Mouse (Mus musculus): ENCODE measurements at regions not wholly inside any gene's neighbourhood (a gene's known extent, or its start where the extent isn't known, plus 50 kb on each side); places are given as distances from the start of the nearest gene placed in this dataset.

DNA sequence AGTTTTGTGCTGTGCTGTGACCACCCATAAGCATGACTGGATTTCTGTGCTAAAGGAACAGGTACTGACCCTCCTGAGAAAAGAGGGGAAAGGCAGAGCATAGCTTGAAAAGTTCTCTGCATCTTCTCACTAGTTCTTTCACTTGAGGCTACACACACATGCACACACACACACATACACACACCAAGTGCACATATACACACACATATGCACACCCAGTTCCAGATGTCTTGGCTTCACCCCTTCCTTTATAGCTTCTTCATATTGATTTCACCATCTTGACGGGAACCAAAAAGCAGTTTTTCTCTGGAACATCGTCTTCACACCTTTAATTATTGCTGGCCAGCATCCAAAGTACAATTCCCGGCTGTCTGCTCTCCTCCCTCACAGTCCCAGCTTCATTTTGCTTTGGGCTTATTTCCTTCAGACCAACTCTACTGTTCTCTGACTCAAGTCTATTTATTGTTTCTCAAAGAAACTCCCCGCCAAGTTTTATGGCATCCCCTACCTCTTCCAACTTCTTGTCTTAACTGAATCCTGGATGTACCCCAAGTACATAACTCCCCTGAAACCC, 160.2 kb upstream of the Ptgfr start:
- TF ChIP-seq CTCF (IDR thresholded peaks at IDR 0.05; ENCODE audit: low read depth, low read length) (no peak), POLR2A (IDR thresholded peaks at IDR 0.05; ENCODE audit: insufficient read depth, low read length) (no peak), EP300 (IDR thresholded peaks at IDR 0.05; ENCODE audit: insufficient read depth, low read depth, low read length) (no peak)
- Histone ChIP-seq H3K4me3 (ENCODE audit: low read depth, low read length) (no peak overlapping the region), H3K27ac (ENCODE audit: insufficient read depth, low read length) (no peak overlapping the region), H3K9me3 (replicated peaks; ENCODE audit: control insufficient read depth, insufficient read depth, low read length, poor library complexity, severe bottlenecking) (no peaks in the 10 kb centered on the region), H3K4me1 (ENCODE audit: control insufficient read depth, insufficient read depth, low read length) (no peaks in the 10 kb centered on the region), H3K36me3 (ENCODE audit: control insufficient read depth, insufficient read depth, low read length, poor library complexity, severe bottlenecking) (no peaks in the 10 kb centered on the region), H3K9ac (ENCODE audit: low read depth, poor library complexity, severe bottlenecking) (no peak overlapping the region), H3K27me3 (ENCODE audit: control insufficient read depth, insufficient read depth, low read length, poor library complexity, severe bottlenecking) (no peaks in the 10 kb centered on the region)

- Histone ChIP-seq H3K4me3 (ENCODE audit: low read depth, low read length) (no peak overlapping the region), H3K4me1 (ENCODE audit: control insufficient read depth, insufficient read depth, low read length) (no peaks in the 10 kb centered on the region), H3K36me3 (ENCODE audit: control insufficient read depth, insufficient read depth, low read length, poor library complexity, severe bottlenecking) (no peaks in the 10 kb centered on the region), H3K9ac (ENCODE audit: low read depth, poor library complexity, severe bottlenecking) (no peak overlapping the region), H3K9me3 (replicated peaks; ENCODE audit: control insufficient read depth, insufficient read depth, low read length, poor library complexity, severe bottlenecking) (no peaks in the 10 kb centered on the region), H3K27me3 (ENCODE audit: control insufficient read depth, insufficient read depth, low read length, poor library complexity, severe bottlenecking) (no peaks in the 10 kb centered on the region), H3K27ac (ENCODE audit: insufficient read depth, low read length) (no peak overlapping the region)
- no peak for TF ChIP-seq POLR2A (IDR thresholded peaks at IDR 0.05; ENCODE audit: insufficient read depth, low read length)
- no peak for TF ChIP-seq CTCF (IDR thresholded peaks at IDR 0.05; ENCODE audit: low read depth, low read length)
- TF ChIP-seq EP300 (IDR thresholded peaks at IDR 0.05; ENCODE audit: insufficient read depth, low read depth, low read length): no peak
These were observed 159.7 kb upstream of the Ptgfr start for GRCm38 (mm10) chr3:151997111-151997510.

- Histone ChIP-seq H3K27me3 (ENCODE audit: control insufficient read depth, insufficient read depth, low read length, poor library complexity, severe bottlenecking) (no peaks in the 10 kb centered on the region), H3K4me3 (ENCODE audit: low read depth, low read length) (no peak overlapping the region), H3K36me3 (ENCODE audit: control insufficient read depth, insufficient read depth, low read length, poor library complexity, severe bottlenecking) (no peaks in the 10 kb centered on the region), H3K27ac (ENCODE audit: insufficient read depth, low read length) (no peak overlapping the region), H3K4me1 (ENCODE audit: control insufficient read depth, insufficient read depth, low read length) (no peaks in the 10 kb centered on the region), H3K9ac (ENCODE audit: low read depth, poor library complexity, severe bottlenecking) (no peak overlapping the region), H3K9me3 (replicated peaks; ENCODE audit: control insufficient read depth, insufficient read depth, low read length, poor library complexity, severe bottlenecking) (no peaks in the 10 kb centered on the region)
- TF ChIP-seq CTCF (IDR thresholded peaks at IDR 0.05; ENCODE audit: low read depth, low read length) (no peak), POLR2A (IDR thresholded peaks at IDR 0.05; ENCODE audit: insufficient read depth, low read length) (no peak), EP300 (IDR thresholded peaks at IDR 0.05; ENCODE audit: insufficient read depth, low read depth, low read length) (no peak)
These were observed 150.8 kb upstream of the Ptgfr start for GRCm38 (mm10) chr3:151988221-151988620.

GRCm38 (mm10) chr3:151978136-151978535, 140.7 kb upstream of the Ptgfr start:
- Histone ChIP-seq H3K4me1 (ENCODE audit: control insufficient read depth, insufficient read depth, low read length) (no peaks in the 10 kb centered on the region), H3K9me3 (replicated peaks; ENCODE audit: control insufficient read depth, insufficient read depth, low read length, poor library complexity, severe bottlenecking) (no peaks in the 10 kb centered on the region), H3K27me3 (ENCODE audit: control insufficient read depth, insufficient read depth, low read length, poor library complexity, severe bottlenecking) (no peaks in the 10 kb centered on the region), H3K36me3 (ENCODE audit: control insufficient read depth, insufficient read depth, low read length, poor library complexity, severe bottlenecking) (no peaks in the 10 kb centered on the region), H3K4me3 (ENCODE audit: low read depth, low read length) (no peak overlapping the region), H3K27ac (ENCODE audit: insufficient read depth, low read length) (no peak overlapping the region), H3K9ac (ENCODE audit: low read depth, poor library complexity, severe bottlenecking) (no peak overlapping the region)
- TF ChIP-seq CTCF (IDR thresholded peaks at IDR 0.05; ENCODE audit: low read depth, low read length) (no peak), EP300 (IDR thresholded peaks at IDR 0.05; ENCODE audit: insufficient read depth, low read depth, low read length) (no peak), POLR2A (IDR thresholded peaks at IDR 0.05; ENCODE audit: insufficient read depth, low read length) (no peak)

DNA sequence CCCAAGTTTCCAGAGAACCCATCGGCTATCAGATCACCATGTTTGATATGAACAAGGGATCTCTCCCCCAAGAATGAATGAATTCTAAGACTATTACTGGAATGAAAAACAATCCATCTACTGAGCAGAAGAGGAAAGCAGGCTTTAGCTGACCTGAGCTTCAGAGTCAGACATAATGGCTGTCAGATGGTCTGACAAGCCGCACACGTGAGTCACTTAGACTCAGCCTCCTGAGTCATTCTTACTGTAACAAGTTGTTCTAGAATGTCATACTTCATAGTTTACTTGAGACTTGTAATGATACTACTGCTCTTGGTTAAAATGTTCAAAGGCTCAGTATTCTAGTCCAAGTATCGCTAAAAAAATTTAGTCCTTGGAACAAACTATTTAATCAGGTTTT, 140.2 kb upstream of the Ptgfr start:
- H3K9me3 ChIP-seq (replicated peaks; ENCODE audit: control insufficient read depth, insufficient read depth, low read length, poor library complexity, severe bottlenecking): no peaks in the 10 kb centered on the region
- no peak overlapping the region for H3K4me3 ChIP-seq (ENCODE audit: low read depth, low read length)
- no peak overlapping the region for H3K27ac ChIP-seq (ENCODE audit: insufficient read depth, low read length)
- no peaks in the 10 kb centered on the region for H3K36me3 ChIP-seq (ENCODE audit: control insufficient read depth, insufficient read depth, low read length, poor library complexity, severe bottlenecking)
- no peaks in the 10 kb centered on the region for H3K4me1 ChIP-seq (ENCODE audit: control insufficient read depth, insufficient read depth, low read length)
- H3K27me3 ChIP-seq (ENCODE audit: control insufficient read depth, insufficient read depth, low read length, poor library complexity, severe bottlenecking): no peaks in the 10 kb centered on the region
- H3K9ac ChIP-seq (ENCODE audit: low read depth, poor library complexity, severe bottlenecking): no peak overlapping the region
- TF ChIP-seq EP300 (IDR thresholded peaks at IDR 0.05; ENCODE audit: insufficient read depth, low read depth, low read length): no peak
- TF ChIP-seq POLR2A (IDR thresholded peaks at IDR 0.05; ENCODE audit: insufficient read depth, low read length): no peak

GRCm38 (mm10) chr3:151949865-151950264, 112.4 kb upstream of the Ptgfr start:
- H3K36me3 ChIP-seq (ENCODE audit: control insufficient read depth, insufficient read depth, low read length, poor library complexity, severe bottlenecking): no peaks in the 10 kb centered on the region
- H3K9me3 ChIP-seq (replicated peaks; ENCODE audit: control insufficient read depth, insufficient read depth, low read length, poor library complexity, severe bottlenecking): no peaks in the 10 kb centered on the region
- no peak overlapping the region for H3K4me3 ChIP-seq (ENCODE audit: low read depth, low read length)
- no peak overlapping the region for H3K27ac ChIP-seq (ENCODE audit: insufficient read depth, low read length)
- H3K9ac ChIP-seq (ENCODE audit: low read depth, poor library complexity, severe bottlenecking): no peak overlapping the region
- TF ChIP-seq CTCF (IDR thresholded peaks at IDR 0.05; ENCODE audit: low read depth, low read length): no peak
- no peak for TF ChIP-seq EP300 (IDR thresholded peaks at IDR 0.05; ENCODE audit: insufficient read depth, low read depth, low read length)
- no peaks in the 10 kb centered on the region for H3K4me1 ChIP-seq (ENCODE audit: control insufficient read depth, insufficient read depth, low read length)
- H3K27me3 ChIP-seq (ENCODE audit: control insufficient read depth, insufficient read depth, low read length, poor library complexity, severe bottlenecking): no peaks in the 10 kb centered on the region

Measured in ES-Bruce4 (cell line).